Comparison of ENCODE assay signal across 9 mouse cellular contexts in the genomic region with DNA sequence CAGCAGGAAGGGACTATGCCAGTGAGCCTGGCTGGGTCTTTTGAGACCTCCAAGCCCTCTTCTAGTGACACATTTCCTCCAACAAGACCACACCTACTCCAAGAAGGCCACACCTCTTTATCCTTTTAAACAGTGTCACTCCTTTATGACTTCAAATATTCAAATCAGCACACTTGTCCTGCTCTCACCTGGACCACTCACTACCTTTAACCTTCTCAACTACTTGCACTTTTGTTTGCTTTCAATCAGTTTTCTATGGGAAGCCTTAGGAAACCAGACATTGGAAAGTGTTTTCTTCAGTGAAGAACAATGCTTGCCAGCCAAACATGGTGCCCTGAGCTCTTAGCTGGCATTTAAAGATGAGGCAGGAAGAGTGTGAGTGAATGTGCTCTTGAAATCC. TPM values are rescaled to one million over a fixed set of nuclear protein-coding genes. Genes with fewer than 3 reads are reported as not detected.
DNase-seq lines count a peak whose midpoint lies in the region; ATAC-seq and TF ChIP-seq lines count a peak whose summit lies in the region.
"Had no signal": no experiment of that assay in that cellular context is flagged by ENCODE, and none has a peak within 500 bp of the region (broad histone marks: within the 10 kb centered on the region; RNA-seq: fewer than 3 reads in every experiment).

A gene (minus strand): TSS at position 101 of the 400 bp plus-strand sequence.

- no peak for TF ChIP-seq POLR2A in kidney, adult 2 months (IDR thresholded peaks at IDR 0.05; ENCODE audit: low read depth, low read length)

- H3K4me3 ChIP-seq in hindbrain, embryonic 10.5 days = no peak within 1 kb of the TSS
- H3K4me3 ChIP-seq in hindbrain, postnatal 0 days (ENCODE audit: low read length) = no peak within 1 kb of the TSS
- no peak within 1 kb of the TSS for H3K4me3 ChIP-seq in kidney, adult 2 months (ENCODE audit: insufficient read depth, low read depth, low read length)

- H3K4me2 ChIP-seq in hindbrain, postnatal 0 days (ENCODE audit: low read depth, low read length) = no peak within 1 kb of the TSS

- no peak for ATAC-seq in hindbrain, postnatal 0 days
- no peak for ATAC-seq in Patski
- no peak for ATAC-seq in granulocyte monocyte progenitor cell, adult 5-6 weeks (replicated peaks; ENCODE audit: poor library complexity, severe bottlenecking)
- ATAC-seq in megakaryocyte, adult 5-6 weeks (ENCODE audit: poor library complexity, severe bottlenecking) = no peak

- no peak within 1 kb of the TSS for H3K9ac ChIP-seq in hindbrain, postnatal 0 days (replicated peaks; ENCODE audit: low read length)

- CTCF ChIA-PET in Patski (lab: Charles Lee) = interaction anchor here (0.8 kb wide), 1 partner anchor 10 kb away, joined by 3 read pairs; no protein-coding TSS in a partner anchor

- POLR2A ChIA-PET in Patski (lab: Charles Lee) = no interaction called here

- in situ Hi-C loops in Patski (cut with MboI; ENCODE audit: low pct_unique_long_range_greater_than_20kb) = no loop called here

- DNase-seq in hindbrain, embryonic 10.5 days (ENCODE audit: low spot score) = no peak
- no peak for DNase-seq in hindbrain, postnatal 0 days (ENCODE audit: low spot score)
- DNase-seq in Patski (ENCODE audit: low read depth, low spot score) = no peak
- no peak for DNase-seq in spleen, adult 18-20 months
- no peak for DNase-seq in natural killer cell, adult 2 months (ENCODE audit: low spot score in 2 of 2)
- no peak for DNase-seq in kidney, adult 2 months
- DNase-seq: lung, adult 2 months had no signal

- no peaks in the 10 kb centered on the region for H3K27me3 ChIP-seq in hindbrain, embryonic 10.5 days (ENCODE audit: insufficient read depth, poor library complexity, severe bottlenecking)
- no peaks in the 10 kb centered on the region for H3K27me3 ChIP-seq in hindbrain, postnatal 0 days (ENCODE audit: insufficient read depth, low read length)
- H3K27me3 ChIP-seq in Patski = no peaks in the 10 kb centered on the region
- H3K27me3 ChIP-seq in kidney, adult 2 months (replicated peaks; ENCODE audit: control insufficient read depth, insufficient read depth, low read length) = no peaks in the 10 kb centered on the region

- TF ChIP-seq CTCF in hindbrain, postnatal 0 days (IDR thresholded peaks at IDR 0.05; ENCODE audit: low read depth) = no peak
- no peak for TF ChIP-seq CTCF in Patski (IDR thresholded peaks at IDR 0.05)
- no peak for TF ChIP-seq CTCF in kidney, adult 2 months (conservative IDR thresholded peaks at IDR 0.05; ENCODE audit: insufficient read depth, insufficient read length, low read depth, low read length)

- H3K36me3 ChIP-seq in hindbrain, embryonic 10.5 days = peaks cover 70% of the 10 kb centered on the region
- peaks cover 15% of the 10 kb centered on the region; the same call in 1 of the 2 replicates for H3K36me3 ChIP-seq in hindbrain, postnatal 0 days (ENCODE audit: insufficient read depth, low read length)
- peaks cover 5% of the 10 kb centered on the region for H3K36me3 ChIP-seq in kidney, adult 2 months (ENCODE audit: control insufficient read depth, insufficient read depth, low read length)

- H3K4me1 ChIP-seq in hindbrain, embryonic 10.5 days (replicated peaks) = no peaks in the 10 kb centered on the region
- no peaks in the 10 kb centered on the region for H3K4me1 ChIP-seq in hindbrain, postnatal 0 days (ENCODE audit: insufficient read depth, low read length)
- H3K4me1 ChIP-seq in kidney, adult 2 months (ENCODE audit: control insufficient read depth, insufficient read depth, low read length) = no peaks in the 10 kb centered on the region

- H3K9me3 ChIP-seq in hindbrain, embryonic 10.5 days = no peaks in the 10 kb centered on the region
- H3K9me3 ChIP-seq in hindbrain, postnatal 0 days (ENCODE audit: low read length) = no peaks in the 10 kb centered on the region

- no peak within 1 kb of the TSS for H3K27ac ChIP-seq in hindbrain, embryonic 10.5 days
- no peak within 1 kb of the TSS for H3K27ac ChIP-seq in hindbrain, postnatal 0 days
- H3K27ac ChIP-seq in kidney, adult 2 months (ENCODE audit: insufficient read depth, low read depth, low read length) = no peak within 1 kb of the TSS

RNA-seq across cellular contexts. Expression of the gene that starts here (rescaled TPM):
- 85.2 and 108 TPM in 2 replicates for polyA plus RNA-seq in hindbrain, embryonic 10.5 days (2016; fragmentation: Nextera tagmentation; extraction: Ambion mirVana)
- total RNA-seq in hindbrain, postnatal 0 days (2014; rRNA removed) = 10.8 and 16.1 TPM in 2 replicates
- polyA plus RNA-seq in hindbrain, postnatal 0 days (2015; fragmentation: Nextera tagmentation; extraction: Ambion mirVana) = 9.3 and 12.2 TPM in 2 replicates
- 11.6 TPM for polyA plus RNA-seq in Patski (2021)
- total RNA-seq in granulocyte monocyte progenitor cell, adult 5-6 weeks (2014; fragmentation: Nextera tagmentation) = 25.1 and 36.9 TPM in 2 replicates
- total RNA-seq in granulocyte monocyte progenitor cell, adult 5-6 weeks (2017) = 22.4 and 32.4 TPM in 2 replicates
- total RNA-seq in megakaryocyte, adult 5-6 weeks (2015) = 17.1 and 17.5 TPM in 2 replicates
- 16.4 and 17.7 TPM in 2 replicates for total RNA-seq in megakaryocyte, adult 5-6 weeks (2017)
- 0.92 and 1.0 TPM in 2 replicates for polyA plus RNA-seq in kidney, adult 2 months (2012; rRNA removed)
